Mouse (Mus musculus) NIH3T3 (cell line): ENCODE measurements around the gene Atg4d.
A peak's percentile ranks its signal among the peaks of the same experiment; 100 is the strongest.
"Not testable (repeated sequence)": the region's sequence is repeated elsewhere in the genome, so short reads cannot be mapped to it uniquely, and the experiment has no call there.

Experiments
- DNase-seq: peaks from one replicate; pipeline ENCODE4 v3.0.0-alpha.2; 2012; ENCODE audit warnings: low read depth

Gene Atg4d

DNA sequence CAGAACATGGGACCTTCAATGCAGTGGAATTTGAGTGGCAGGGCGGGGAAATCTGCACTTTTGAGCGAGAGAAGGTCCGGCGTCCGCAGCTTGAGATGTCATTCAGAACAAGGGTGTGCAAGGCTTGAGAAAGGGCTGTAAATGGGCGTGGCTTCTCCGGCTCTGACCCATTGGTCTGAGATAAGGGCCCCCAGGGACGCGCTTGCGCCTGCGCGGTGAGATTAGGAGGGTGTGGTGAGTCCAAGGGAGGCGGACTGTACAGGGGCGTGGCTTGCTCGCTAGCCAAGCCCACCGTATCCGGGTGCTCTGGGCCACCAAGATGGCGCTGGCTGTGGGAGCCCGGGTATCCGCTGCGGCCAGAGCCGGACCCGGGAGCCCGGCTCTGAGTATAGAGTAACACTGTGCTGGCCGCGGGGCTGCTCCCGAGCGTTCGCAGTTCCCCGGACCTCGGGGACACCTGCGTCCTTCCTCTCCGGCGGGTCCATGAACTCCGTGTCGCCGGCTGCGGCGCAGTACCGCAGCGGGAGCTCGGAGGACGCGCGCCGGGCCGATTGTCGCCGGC, at the start of gene Atg4d:
Atg4d (plus strand) TSS at position 294 of the 562 bp plus-strand sequence.
- peak; percentile 99 for DNase-seq

DNA sequence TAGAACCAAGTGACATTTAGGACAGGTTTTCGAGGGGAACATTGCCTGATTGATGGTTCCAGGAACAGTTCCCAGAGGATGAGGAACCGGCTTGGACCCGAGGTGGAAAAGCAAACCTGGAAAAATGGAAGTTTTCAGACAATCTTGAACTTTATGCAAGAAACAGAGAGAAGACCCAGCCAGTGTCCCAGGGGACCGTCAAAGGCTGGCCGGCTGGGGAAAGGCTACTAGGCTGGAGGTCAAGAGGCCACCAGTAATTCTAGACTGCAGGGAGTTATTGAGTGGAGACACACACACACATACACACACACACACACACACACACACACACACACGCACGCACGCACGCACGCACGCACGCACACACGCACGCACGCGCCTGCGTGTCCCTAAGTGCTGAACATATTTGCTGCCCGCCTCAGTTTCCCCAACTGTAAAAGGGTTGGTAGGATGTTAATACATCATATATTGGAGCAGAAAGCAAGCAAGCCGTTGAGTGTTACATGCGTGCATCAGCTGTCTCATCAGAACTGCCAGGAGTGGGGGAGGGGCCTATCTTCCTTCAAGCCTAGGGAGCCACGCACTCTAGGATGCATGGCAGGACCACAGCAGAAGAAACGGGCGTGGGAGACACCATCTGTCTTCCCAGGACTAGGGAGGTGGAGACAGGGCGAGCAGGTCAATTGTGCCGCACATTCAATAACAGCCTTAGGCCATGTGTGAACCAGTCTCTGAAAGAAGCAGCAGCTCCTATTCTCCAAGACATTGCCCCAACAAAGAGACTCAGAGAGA, 48.8 kb upstream of the Atg4d start:
- no peak for DNase-seq

DNA sequence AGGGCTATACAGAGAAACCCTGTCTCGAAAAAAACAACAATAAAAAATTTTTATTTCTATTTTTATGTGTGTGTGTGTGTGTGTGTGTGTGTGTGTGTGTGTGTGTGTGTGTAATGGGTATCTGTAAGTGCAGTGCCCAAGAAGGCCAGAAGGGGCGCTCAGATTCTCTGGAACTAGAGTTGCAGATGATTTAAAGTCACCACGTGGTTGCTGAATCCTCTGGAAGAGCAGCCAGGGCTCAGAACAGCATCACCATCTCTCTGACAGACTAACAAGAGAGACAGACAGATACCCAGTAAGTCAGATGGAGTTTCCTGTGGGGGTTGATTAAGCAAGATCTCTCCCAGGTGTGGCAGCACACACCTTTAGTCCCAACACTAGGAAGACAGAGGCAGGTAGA, 45.3 kb upstream of the Atg4d start:
- peak; percentile 29 for DNase-seq

DNA sequence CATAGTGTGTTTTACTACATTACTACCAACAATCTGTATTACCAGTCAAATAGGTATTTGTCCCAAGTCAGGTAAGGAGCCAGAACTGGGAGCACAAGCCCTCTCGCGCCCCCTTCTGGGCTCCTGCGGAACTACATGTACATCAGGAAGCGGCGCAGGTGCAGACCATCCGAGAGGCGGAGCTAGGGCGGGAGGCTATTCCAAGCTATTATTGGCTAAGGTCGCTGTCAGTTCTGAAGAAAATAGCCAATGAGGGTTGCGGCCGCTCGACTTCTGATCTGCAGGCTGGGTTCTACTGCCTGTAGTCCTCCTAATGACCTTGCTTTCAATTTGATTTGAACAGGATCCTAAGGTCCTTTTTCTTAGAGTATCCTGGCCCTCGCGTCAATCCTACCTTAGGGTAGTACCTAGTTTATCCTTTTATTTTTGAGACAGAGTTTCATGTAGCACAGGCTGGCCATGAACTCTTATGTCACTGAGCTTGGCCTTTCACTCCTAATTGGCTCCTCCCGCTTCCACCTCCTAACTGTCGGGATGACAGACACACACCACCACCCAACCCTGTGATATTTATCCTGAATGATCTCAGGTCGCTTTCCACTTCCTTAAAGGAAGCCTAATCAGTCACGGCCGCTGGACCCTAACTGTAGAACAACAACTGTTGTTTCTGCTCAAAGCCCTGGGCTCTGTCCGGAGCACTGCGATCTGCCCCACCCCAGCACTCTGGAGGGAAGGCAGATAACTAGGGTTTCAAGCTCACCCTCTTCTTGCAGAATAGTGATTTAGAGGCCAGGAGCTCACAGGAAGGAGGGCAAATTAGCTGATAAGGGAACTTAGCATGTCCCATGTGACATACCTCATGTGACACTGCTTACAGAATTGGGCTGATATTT, 44.4 kb upstream of the Atg4d start:
- peak; percentile 53 for DNase-seq

DNA sequence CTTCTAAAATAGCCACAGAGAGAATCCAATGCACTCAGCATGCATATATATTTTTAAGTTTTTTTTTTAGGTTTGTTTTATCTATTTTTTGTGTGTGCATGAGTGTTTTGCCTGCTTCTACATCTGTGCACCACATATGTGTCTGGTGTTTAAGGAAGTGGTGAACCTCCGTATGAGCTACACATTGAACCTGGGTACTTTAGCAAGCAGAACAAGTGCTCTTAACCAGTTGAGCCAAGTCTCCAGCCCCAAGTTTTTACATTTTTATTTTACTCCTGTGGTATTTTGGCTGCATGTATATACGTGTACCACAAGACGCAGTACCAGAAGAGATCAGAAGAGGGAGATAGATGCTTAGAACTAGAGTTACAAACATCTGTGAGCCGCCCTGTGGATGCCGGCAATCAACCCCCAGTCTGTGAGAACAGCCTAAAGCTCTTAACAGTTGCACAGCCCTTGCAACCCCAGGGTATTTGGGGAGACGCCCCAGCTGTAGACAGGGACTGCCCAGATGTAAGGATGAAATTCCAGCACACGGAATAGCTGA, 43.6 kb upstream of the Atg4d start:
- peak; percentile 72 for DNase-seq

DNA sequence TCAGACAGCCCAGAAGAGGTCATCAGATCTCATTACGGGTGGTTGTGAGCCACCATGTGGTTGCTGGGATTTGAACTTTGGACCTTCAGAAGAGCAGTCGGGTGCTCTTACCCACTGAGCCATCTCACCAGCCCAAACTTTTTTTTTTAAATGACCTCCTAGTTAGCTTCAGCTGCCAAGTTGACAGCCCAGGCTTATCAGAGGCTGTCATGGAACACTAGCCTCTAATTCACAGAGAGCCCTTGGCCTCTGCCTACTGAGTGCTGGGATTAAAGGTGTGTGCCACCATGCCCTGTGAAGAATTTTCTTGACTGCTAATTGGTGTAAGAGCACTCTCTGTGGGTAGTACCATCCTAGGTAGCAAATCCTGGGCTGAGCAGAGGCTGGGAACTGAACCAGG, 41.6 kb upstream of the Atg4d start:
- not testable (repeated sequence) for DNase-seq

DNA sequence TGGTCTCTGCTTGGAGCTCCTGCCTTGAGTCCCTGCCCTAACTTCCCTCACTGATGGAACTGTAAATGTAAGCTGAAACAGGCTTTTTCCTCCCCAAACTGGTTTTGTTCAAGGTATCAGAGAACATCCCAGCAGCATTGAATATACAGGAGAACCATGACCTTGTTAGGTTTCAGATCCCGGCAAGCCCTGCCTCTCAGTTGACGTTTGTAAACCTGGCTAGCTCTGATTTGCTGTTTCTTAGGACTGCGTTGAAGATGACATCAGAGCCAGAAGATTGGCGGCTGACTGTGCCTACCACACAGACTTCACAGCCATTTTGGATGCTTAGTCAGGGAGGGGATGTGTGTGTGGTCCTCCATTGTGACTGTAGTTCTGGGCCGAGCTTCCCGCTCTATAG, 41.2 kb upstream of the Atg4d start:
- no peak for DNase-seq

DNA sequence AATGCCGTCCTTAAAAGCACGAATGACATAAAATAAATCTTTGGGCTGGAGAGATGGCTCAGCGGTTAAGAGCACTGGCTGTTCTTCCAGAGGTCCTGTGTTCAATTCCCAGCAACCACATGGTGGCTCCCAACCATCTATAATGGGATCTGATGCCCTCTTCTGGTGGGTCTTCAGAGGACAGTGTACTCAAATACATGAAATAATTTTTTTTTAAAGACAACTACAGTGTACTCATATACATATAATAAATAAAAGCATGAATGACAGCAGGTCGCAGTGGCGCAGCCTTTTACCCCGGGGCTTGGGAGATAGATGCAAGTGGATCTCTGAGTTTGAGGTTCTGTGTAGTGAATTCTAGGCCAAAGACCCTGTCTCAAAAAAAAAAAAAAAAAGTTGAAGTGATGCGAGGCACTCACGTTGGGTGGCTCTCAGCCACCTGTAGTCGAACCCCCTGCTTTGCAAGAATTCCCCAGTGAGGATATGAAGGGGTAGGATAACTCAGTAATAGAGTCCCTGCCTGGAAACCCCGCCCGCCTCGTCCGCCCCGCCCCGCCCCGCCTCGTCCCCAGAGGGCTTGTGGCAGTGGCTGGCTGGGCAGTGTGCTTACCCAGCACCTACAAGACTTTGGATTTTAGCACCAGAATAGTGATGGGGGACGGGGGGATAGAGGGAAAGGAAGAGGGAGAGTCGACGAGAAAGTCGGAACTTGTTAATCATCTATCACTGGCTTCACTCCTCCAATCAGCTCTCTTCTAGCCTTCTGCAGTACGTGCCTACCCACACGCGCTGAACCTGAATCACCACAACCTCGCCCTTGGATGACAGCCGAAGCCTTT, 40.3 kb upstream of the Atg4d start:
- DNase-seq = peak; percentile 84

DNA sequence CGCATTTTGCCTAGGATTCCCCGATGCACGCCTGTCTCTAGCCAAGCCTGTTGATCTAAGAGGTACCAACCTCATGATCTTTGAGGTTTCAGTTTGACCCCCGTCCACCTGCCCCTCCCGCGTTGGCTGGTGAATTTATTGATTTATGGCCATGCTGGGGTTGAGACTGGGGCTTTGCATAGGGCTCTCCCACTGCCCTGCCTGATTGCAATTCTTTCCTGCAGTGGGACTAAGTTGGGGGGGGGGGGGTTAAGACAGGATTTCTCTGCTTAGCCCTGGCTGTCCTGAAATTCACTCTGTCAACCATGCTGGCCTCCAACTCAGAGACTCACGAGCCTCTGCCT, 39.7 kb upstream of the Atg4d start:
- DNase-seq = no peak

DNA sequence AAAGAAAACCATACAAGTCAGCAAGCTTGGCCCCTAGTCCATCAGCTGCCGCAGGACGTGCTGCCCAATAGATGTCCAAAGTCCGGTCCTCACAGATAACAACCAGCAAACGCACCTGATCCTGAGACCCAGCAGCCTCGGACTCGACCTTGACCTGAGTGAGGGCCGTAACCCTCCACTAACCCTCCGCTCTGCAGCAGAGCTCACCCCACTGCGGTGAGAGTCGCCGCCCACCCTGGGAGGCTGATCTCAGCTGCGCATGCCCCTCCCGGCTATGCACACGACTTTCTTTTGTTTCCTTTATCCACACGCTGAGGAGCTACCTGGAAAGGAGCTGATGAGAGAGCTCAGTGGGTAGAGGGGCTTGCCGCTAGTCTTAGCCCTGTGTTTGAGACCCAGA, 37.8 kb upstream of the Atg4d start:
- no peak for DNase-seq

DNA sequence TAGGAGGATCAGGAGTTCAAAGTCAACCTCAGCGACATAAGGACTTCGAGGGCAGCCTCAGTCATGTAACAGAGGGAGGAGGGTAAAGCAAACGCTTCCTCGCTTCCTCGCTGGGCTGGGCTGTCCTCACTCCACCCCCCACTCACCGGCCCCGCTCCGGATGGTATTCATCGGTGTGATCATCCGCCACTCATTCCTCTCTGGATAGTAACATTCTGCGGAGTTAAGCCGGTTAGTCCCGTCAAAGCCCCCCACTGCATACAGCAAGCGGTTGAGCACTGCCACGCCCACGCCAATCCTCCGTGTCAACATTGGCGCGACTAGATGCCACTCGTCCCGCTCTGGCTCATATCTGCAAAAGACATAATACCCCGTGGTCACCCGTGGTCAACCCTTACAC, 33.5 kb upstream of the Atg4d start:
- no peak for DNase-seq

DNA sequence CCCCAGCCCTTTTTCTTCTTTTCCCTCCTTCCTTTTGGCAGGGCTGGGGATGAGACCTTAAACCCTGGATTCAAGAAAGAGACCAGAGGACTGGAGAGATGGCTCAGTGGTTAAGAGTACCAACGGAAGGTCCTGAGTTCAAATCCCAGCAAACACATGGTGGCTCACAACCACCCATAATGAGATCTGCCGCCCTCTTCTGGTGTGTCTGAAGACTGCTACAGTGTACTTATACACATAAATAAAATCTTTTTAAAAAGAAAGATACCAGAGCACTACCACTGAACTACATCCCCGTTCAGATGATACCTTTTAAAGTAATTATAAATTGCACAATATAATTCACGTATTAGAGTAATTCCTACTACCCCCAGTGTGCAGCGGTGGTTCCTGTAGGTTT, 32.2 kb upstream of the Atg4d start:
- DNase-seq = no peak

DNA sequence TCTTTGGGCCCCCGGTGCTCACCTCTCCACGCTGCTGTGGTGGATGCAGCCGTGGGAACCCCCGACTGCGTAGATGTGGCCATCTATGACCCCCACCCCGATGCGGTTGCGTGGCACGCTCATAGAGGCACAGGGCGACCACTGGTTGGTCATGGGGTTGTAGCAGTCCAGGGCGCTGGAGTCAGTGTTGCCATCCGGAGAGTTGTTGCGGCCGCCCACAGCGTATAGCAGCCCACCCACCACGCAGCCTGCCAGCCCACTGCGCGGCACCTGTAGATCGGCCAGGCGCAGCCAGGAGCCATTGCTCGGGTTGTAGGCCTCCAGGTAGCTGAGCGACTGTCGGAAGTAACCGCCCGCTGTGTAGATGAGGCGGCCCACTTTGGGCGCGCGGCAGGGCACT, 31.7 kb upstream of the Atg4d start:
- DNase-seq = no peak

DNA sequence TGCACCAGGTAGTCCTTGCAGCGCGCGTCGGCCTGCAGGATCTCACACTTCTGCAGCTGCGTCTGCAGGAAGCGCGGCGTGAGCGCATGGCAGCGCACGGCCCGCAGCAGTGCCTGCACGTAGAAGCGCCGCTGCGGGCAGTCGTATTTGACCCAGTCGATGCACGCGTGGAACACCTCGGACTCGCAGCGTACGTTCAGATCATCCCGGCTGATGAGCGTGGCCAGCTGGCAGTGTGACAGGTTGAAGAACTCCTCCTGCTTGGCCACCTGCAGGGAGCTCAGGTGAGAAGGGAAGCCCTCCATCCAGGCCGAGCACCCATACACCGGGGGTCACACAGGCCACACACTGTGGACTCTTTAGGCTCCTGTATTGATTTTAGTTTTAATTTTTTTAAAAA, 31.3 kb upstream of the Atg4d start:
- DNase-seq = no peak

DNA sequence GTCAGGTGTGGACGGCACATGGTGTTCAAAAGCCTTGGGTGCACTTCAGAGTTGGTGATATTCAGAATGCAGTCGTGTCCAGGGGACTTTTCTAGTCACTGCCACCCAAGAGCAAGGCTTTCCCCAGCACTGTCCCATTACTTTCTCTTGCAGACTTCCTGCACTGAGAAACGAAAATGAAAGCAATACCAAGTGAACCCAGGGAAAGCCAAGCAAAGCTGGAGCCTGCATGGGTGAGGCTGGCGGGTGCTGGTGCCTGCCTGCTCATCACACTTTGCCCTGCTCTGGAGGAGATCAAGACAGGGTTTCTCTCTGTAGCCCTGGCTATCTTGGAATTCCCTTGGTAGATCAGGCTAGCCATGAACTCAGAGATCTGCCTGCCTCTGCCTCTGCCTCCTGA, 29.8 kb upstream of the Atg4d start:
- no peak for DNase-seq

DNA sequence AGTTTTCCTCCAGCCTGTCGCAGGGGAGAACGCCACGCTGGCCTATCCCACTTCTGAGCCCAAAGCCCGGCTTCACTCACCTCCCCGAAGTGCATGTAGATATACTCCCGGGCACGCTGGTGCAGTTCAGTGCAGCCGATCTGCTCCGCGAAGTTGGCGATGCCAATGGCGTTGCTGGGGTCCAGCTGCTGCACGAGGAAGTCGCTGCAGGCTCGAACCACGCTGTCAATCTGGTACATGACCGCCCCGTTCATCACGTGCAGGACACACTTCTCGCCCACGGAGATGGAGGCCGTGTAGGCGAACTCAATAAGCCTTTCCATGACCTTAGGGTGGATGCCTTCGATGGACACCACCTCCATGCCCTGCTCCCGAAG, 28.1 kb upstream of the Atg4d start:
- no peak for DNase-seq

DNA sequence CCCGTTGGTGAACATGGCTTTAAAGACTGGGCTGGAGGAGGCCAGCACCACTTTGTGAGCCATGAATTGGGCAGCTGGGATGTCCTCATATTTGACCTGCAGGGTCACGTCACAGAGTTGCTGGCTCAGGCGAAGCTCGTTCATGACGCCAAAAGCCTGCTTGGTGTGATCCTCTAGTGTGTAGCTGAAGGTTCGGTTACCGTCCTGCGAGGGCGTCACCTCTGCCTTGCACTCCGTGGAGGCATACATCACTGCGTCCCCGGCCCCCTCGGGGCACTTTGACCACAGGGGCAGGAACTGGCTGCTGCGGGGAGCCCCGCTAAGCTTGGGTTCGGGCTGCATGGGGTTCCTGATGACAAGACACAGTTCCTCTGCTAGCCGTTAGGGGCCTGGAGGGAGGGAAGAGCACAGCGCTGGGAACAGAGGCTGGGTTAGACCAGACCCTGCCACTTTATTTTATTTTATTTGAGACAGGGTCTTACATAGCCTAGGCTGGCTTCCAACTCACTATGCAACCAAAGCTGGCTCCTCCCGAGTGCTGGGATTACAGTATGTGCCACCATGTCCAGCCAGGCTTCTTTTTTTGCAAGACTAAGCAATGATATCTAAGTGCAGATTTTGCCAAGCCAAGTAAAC, 27.6 kb upstream of the Atg4d start:
- DNase-seq = peak; percentile 57

DNA sequence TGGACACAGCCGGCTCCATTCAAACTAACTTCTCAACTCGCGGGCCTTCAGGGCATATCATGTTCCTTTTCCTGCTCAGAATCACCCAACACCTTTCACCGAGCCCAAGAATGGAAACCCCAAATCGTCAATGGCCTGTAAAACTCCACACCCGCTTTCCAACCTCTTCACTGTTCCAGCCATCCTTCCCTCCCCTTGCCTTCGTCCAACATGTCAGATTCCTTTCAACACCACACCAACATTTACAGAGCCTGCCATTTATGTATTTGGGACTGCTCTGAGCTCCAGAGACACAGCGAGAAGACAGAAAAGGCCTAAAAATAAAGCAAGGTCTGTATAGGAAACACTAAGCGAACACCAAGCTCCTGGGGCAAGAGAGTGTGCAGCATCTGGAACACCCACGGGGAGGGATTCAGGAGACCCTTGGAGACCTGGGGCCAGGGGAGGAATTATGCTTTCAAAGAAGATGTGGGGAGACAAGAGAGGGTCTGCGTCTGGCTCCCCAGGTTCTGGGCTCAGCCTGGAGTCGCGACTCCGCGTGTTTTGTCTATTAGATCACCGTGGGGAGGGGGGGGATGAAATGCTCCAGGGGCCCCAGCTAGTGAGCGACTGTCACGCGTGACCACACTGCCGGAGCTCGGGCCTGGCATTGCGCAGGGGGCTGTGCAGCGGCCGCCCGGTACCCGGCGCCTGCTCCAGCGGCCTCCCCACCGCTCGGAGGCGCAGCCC, 26.9 kb upstream of the Atg4d start:
- peak; percentile 51 for DNase-seq

DNA sequence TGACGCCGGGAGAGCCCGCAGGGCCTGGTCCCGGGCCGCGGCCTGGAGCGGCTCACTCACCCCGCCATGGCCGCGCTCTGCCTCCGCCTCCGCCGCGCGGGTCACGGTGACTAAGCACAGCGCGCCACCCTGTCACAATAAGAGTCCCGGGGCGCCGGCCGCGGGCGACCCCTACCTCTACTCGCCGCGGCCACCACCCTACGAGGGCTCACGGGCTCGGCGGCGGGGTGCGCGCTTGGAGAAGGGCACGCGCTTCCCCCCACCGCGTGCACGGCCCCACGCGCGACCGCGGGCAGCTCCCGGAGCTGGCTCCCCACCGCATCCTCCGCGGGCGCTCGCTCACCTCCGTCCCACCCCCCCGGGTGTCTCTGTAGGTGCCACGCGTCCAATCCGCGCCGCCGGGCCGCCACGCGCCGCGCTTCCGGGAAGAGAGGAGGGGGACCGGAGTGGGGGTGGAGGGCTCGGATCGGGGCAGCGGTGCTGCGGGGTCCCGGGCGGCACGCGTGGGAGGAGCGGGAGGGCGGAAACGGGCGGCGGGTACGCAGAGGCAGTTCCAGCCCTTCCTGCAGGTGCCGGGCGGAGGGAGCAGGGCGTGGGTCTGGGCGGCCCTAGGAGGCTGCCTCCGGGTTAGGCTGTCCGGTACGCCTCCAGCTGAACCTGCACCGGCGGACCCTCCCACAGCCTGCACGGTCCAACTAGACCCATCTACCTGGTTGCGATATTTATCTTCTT, 26.2 kb upstream of the Atg4d start, which contains the start of gene Keap1:
Keap1 (minus strand) TSS at position 629 of the 732 bp plus-strand sequence.
- peak; percentile 84 for DNase-seq

DNA sequence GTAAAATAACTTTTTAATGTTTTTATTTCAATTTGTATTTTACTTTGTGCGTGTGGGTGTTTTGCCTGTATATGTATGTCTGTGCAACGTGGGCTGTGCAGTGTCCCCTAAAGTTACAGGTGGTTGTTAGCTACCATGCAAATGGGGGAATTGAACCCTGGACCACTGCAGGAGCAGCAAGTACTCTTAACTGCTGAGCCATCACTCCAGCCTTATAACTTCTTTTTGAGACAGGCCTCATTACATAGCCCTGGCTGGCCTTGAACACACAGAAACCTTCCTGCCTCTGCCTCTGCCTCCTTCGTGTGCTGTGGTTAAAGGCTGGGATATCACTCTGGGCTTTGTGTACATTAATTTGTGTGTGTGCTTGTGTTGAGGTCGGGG, 25.6 kb upstream of the Atg4d start:
- DNase-seq = no peak
